Mouse (Mus musculus) embryo, embryonic 10 days (tissue): ENCODE data around the gene G3bp1.
A peak's percentile ranks its signal among the peaks of the same experiment; 100 is the strongest.

ENCODE experiments used
- DNase-seq: peaks from one replicate; pipeline ENCODE4 v3.0.0-alpha.2; 2015; ENCODE audit warnings: low spot score

G3bp1 gene

GRCm38 (mm10) chr11:55464707-55465106 is 4.8 kb upstream of the G3bp1 start:
- no peak for DNase-seq

DNA sequence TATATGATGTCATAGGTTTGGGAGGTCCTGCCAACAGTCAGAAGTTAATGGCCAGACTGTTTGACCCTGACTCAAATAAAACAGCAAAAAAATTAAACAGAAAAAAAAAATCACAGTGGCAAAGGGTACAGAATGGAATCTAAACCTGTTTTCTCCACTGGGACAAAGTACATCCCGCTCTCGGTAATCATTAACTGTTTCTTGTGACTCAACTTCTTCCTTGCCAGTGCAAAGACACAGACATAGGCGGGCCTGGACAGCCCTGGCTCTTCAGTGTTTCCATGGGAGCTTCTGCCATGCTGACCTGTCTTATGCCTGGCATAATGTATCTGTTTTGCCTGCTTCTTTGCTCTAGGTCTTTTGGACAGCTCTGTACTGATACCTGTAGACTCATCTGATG is 4.3 kb upstream of the G3bp1 start:
- DNase-seq = no peak

- DNase-seq = no peak
Measured at GRCm38 (mm10) chr11:55468012-55468411, 1.5 kb upstream of the G3bp1 start.

- no peak for DNase-seq
Measured at GRCm38 (mm10) chr11:55468611-55469047, 856 bp upstream of the G3bp1 start.

DNA sequence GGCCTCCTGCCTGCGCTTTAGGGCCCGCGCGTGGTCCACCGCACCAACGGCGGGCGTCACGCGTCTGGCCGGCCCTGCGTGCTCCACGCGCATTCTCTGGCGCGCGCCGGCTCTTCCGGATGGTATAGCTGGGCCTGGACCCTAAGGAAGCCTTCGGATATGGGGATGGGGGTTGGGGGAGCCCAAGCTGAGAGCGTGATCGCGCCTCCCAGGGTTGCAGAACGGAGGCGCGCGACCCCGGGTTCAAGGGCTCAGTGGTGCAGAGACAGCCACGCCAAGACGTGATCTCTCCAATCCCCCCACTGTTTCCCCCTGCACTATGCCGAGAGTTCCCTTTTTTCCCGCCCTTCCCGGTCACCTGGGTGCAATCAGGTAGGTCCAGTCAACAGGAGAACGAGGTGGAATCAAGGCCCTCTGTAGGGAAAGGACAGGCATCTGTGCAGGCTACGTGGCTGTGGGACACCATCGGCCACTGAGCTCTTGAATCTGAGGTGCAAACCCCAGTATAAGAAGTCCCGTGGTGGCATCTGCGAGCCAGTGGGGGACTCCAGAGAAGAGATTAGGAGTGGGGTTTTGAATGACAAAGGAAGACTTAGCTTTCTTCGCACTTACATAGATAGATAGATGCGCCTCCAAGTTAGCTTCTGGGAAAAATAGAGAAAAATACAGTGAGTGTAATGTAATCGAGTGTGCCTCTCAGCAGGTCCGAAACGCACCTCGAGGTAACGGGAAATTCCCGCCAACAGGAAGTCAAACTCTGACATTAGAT is 622 bp downstream of the G3bp1 start:
- DNase-seq = peak; percentile 26

- DNase-seq = no peak
Measured at GRCm38 (mm10) chr11:55470761-55471160, 1.3 kb downstream of the G3bp1 start.

GRCm38 (mm10) chr11:55471467-55471866 is 2.0 kb downstream of the G3bp1 start:
- DNase-seq = no peak

- DNase-seq = no peak
Measured at GRCm38 (mm10) chr11:55473219-55473618, 3.7 kb downstream of the G3bp1 start.

- no peak for DNase-seq
Measured at GRCm38 (mm10) chr11:55485443-55485842, 16.0 kb downstream of the G3bp1 start.

DNA sequence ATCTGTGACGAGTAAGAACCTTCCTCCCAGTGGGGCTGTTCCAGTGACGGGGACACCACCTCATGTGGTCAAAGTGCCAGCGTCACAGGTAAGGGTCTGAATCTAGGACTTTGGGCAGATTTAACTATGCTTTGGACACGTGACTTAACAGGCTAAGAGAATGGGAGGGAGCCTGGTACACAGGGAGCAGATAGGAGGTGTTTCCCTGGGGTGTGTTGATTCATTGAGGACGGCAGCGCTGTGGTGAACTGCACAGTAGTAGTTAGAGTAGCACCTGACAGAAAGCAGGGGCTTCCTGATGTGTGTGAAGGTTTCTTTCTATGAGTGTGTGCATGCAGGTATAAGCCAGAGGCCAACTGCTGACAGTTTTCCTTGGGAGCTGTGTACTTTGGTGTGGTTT is 26.7 kb downstream of the G3bp1 start:
- DNase-seq = no peak

- peak; percentile 77 for DNase-seq
Measured at GRCm38 (mm10) chr11:55497885-55498284, 28.4 kb downstream of the G3bp1 start.

- DNase-seq = no peak
Measured at GRCm38 (mm10) chr11:55501955-55502531, 32.6 kb downstream of the G3bp1 start.

DNA sequence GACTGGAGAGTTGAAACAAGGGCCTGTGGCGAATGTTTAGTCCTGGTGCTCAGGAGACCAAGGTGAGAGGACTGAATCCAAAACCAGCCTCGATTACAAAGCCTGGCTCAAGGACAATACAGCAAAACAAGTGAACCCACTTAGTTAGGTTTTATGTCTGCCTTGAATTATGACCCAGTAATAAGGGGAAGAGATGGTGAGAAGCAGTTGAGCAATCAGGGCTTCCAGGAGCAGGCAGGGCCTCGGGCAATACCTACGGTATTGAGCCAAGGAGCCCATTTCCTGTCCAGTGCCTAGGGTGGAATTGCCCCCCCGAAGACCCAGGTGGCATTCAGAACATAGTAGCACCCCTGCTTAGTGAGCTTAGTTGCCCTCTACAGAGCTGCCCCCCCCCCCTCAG is 33.4 kb downstream of the G3bp1 start:
- no peak for DNase-seq

- DNase-seq = no peak
Measured at GRCm38 (mm10) chr11:55505485-55505884, 36.0 kb downstream of the G3bp1 start.

DNA sequence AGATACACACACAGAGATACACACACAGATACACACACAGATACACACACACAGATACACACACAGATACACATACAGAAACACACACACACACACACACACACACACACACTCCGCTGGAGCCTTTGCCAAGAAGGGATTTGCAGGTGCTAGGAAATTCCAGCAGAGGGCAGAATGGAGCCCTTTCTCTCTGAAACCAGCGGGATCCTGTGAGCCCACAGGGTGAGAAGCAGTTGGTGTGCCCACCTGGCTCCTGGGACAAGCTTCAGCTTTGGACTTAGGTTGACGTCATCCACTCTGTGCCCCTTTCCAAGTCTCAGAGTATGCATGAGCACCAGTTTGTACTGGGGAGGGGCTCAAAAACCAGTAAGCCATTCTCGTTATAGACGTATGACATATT is 41.9 kb downstream of the G3bp1 start:
- DNase-seq = peak; percentile 32

DNA sequence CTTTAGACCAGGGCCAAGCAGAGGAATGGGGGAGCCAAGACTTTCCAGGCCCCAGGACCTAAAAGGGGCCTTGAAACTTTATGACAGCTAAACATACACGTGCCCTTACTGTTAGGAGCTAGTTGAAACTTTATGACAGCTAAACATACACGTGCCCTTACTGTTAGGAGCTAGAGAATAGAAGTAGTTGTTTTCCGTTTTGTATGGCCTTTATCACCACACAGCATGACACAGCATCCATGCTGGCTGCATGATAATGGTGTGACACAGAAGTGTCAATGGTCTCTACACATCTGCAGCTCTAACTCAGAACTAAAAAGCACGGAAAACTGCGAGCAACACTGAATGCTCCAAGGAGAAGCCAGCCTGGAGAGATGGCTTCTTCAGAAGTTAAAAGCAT is 48.2 kb downstream of the G3bp1 start:
- DNase-seq = no peak

DNA sequence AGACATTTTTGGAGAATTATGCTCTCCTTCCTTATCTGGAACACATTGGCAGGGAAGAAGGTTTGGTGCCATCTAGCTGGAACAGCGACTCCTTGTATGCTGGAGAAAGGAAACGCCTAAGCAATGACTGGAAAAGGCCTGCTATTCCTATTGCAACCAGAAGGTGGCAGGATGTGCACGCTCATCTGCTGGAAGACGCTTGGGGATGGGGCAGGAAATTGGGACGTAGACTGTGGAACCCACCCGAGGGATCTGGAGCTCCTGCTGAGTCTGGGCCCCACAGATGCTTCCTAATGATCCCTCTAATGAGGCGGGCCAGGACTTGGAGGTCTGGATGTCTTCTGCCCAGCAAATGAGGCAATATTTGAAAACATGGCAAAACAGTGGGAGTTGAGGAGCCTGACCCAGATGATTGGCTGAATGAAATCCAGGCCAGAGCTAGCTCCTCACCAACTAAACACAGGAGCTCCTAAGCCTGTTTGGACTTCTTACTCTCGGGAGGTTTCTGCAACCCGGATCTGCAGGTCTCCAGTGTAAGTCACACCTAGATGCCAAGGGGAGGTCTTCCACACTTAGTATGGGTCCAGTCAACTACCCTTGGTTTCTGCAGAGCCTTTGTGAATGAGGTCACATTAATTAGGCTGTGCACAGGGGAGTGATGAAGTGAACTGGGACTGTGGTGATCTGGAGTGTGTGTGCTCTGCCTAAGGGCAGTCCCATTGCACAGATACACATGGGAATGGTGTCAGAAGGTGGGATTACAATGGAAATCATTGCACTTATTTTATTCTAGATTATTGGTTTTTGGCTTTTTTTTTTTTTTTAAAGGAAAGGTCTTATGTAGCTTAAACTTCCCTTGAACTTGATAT is 49.6 kb downstream of the G3bp1 start:
- peak; percentile 89 for DNase-seq

DNA sequence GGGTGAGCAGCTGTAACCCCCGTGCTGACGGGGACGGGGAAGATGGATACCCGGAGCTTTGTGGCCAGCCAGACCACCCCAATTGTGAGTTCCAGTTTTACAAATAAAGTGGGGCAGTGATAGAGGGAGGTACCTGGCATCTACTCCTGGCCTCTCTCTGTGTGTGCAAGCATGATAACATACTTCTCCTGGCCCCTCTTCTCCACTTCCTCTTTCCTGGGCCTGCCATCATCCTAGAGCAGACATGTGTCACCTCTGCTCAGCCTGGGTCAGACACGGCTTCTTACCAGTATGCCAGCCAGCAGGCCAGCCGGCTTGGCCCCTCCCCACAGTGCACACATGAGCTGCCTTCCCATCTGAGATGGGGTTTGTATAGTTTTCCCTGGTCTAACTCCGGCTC is 61.3 kb downstream of the G3bp1 start:
- DNase-seq = no peak

DNA sequence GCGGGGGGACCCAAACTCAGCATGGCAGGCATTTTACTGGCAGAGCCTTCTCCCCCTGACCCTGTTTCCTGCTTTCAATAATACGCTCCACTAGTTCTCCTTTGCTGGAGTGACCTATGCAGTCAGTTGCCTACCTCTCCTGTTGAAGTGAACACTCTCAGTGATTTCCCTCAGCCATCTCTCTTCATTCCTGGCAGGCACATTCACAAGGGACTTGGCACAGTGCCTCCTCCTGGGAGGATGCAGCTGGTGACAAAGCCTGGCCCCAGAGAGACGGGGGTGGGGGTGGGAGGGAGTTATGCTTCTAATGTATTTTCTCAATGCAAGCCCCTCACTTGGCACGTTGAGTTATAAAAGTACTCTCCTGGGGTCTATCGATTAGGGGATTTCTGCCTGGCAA is 63.9 kb downstream of the G3bp1 start:
- DNase-seq = no peak

DNA sequence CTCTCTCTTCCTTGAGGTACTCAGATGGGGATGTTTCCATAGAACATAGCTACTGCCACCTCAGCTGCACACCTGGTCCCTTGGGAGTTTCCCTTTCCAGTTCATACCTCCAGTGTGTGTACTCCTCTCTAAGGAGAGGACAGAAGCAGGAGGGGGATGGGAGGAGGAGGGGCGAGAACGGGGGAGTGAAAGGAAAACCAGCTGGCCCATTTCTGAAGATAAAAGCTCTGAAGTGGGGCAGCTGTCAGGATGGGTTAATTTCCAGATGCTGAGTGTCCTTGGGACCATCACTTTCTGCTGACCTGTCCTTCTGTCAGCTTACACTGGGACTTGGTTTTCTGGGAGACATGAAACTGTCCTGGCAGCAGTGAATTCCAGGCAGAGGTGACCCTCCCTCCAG is 65.3 kb downstream of the G3bp1 start:
- no peak for DNase-seq

DNA sequence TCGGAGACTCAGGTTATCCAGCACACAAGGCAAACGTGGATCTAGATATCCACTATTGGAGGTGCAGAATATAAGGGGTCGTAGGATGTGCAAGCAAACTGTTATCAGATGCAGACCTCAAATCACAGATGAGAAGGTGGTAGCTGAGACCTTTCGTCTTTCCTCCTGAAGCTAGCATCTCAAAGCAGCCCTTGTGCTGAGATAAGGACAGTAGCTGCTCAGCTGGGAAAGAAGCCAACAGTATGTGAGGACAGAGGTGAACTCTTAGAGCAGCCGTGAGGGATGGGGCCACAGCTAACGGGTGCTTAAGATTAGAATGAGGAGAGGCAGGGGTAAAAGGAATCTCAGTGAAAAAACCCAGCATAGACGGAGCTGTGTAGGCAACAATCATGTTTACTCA is 72.6 kb downstream of the G3bp1 start:
- DNase-seq = no peak

DNA sequence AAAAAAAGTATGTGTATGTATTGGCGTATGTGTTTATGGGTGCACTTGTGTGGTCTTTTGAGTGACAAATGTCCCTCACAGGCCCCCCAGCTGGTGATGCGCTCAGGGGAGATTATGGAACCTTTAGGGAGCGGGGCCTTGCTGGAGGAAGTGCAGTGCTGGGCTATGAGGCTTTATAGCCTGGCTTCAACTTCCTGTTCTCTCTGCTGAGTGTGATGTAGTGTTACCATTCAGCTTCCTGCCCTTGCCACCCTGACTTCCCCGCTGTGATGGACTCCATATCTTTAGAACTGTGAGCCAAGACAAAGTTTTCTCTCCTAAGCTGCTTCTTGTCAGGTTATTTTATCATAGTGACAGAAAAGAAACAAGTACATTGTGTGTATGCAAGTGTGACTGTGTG is 73.2 kb downstream of the G3bp1 start:
- DNase-seq = no peak

DNA sequence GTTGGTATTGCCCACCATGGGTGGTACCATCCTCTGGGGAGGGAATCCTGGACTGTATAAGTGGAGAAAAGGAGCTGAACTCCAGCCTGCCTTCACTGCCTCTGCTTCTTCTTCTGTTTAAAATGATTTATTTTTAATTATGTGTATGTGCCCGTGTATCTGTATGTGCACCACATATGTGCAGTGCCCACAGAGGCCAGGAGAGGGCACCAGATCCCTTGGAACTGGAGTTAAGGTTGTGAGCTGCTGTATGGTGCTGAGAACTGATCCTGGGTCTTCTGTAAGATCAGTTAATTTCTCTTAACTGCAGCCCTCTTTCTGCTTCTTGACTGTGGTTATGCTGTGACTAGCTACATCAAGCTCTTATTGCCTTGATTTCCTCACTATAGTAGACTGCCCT is 76.2 kb downstream of the G3bp1 start:
- no peak for DNase-seq
